Mouse (Mus musculus) adrenal gland, postnatal 4 days (tissue): ENCODE data around the gene Mef2d. TPM values are rescaled to one million over a fixed set of nuclear protein-coding genes. Genes with fewer than 3 reads are reported as not detected.

Source experiments
- DNase-seq, 2 experiments: peaks; one replicate each; pipeline ENCODE4 v3.0.0; 2021 to 2022; ENCODE audit warnings: low spot score in 2 of 2, mixed read lengths in 2 of 2
- long read RNA-seq, 2 experiments: library from polyadenylated mRNA; stranded (forward); transcript quantifications; one replicate each; pipeline ENCODE4 v2.0.0; 2021
- total RNA-seq, 2 experiments: library from RNA; stranded (reverse); gene quantifications; 2 replicates each; pipeline ENCODE4 v1.2.3; 2021

The Mef2d gene
- 10 to 100 TPM; 90.0 to 92.1 TPM for total RNA-seq
- long read RNA-seq, experiment 1, full-length matches to known transcripts, result 5 of 24 reads
- long read RNA-seq, experiment 1, partial matches to known transcripts, result 13 of 24 reads
- long read RNA-seq, experiment 1, other reads (novel, unspliced or antisense), result 6 of 24 reads
- long read RNA-seq, experiment 2, full-length matches to known transcripts, result 2 of 44 reads
- long read RNA-seq, experiment 2, partial matches to known transcripts, result 6 of 44 reads
- long read RNA-seq, experiment 2, other reads (novel, unspliced or antisense), result 36 of 44 reads

- peak; percentile 94 to 96 for DNase-seq
Observed at GRCm38 (mm10) chr3:88141787-88142523, at the start of gene Mef2d. Mef2d (plus strand) TSS chr3:88142372.

GRCm38 (mm10) chr3:88094126-88094525 is 48.0 kb upstream of the Mef2d start:
- DNase-seq, result no peak

GRCm38 (mm10) chr3:88097666-88098065 is 44.5 kb upstream of the Mef2d start:
- no peak for DNase-seq

- no peak for DNase-seq
Observed at GRCm38 (mm10) chr3:88100251-88100650, 41.9 kb upstream of the Mef2d start.

DNA sequence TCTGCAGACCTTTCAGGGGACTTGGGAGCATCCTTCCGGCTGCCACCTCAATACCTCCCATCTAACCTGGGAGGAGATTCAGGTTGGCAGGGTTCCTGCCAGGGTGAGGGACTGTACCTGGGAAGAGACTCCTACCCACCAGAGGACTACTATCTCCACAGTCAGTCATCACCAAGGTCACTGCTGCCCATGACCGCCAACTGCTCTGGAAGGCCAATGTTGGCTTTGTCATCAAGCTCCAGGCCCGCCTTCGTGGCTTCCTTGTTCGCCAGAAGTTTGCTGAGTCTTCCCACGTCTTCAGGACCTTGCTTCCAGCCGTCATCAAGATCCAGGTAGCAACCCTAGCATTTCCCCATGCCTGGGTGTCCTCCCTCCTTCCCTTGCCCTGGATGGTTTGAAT is 40.4 kb upstream of the Mef2d start:
- DNase-seq, result no peak

- DNase-seq, result no peak
Observed at GRCm38 (mm10) chr3:88102196-88102595, 40.0 kb upstream of the Mef2d start.

- no peak for DNase-seq
Observed at GRCm38 (mm10) chr3:88102611-88103010, 39.6 kb upstream of the Mef2d start.

GRCm38 (mm10) chr3:88106126-88106525 is 36.0 kb upstream of the Mef2d start:
- no peak for DNase-seq

- no peak for DNase-seq
Observed at GRCm38 (mm10) chr3:88109126-88109525, 33.0 kb upstream of the Mef2d start.

GRCm38 (mm10) chr3:88114396-88114795 is 27.8 kb upstream of the Mef2d start:
- no peak for DNase-seq

GRCm38 (mm10) chr3:88120117-88120651 is 22.0 kb upstream of the Mef2d start:
- no peak for DNase-seq

GRCm38 (mm10) chr3:88121164-88122131 is 20.7 kb upstream of the Mef2d start:
- no peak for DNase-seq

DNA sequence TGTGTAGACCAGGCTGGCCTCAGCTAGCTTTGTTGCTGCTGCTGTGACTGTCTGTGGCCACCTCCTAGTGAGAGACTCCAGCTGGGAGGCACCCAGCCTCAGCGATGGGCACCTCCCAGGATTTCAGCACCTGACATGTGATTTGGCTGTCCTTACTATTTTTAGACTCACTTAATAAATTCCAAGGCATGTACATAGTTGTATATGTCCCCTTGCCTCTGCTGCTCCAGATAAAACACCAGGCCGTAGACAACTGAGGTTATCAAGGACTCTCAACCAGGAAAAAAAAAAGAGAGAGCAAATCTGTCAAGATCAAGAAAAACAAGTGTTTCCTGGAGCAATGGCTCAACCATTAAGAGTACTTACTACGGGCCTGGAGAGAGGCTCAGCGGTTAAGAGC is 17.0 kb upstream of the Mef2d start:
- DNase-seq, result no peak

- no peak for DNase-seq
Observed at GRCm38 (mm10) chr3:88126181-88126580, 16.0 kb upstream of the Mef2d start.

DNA sequence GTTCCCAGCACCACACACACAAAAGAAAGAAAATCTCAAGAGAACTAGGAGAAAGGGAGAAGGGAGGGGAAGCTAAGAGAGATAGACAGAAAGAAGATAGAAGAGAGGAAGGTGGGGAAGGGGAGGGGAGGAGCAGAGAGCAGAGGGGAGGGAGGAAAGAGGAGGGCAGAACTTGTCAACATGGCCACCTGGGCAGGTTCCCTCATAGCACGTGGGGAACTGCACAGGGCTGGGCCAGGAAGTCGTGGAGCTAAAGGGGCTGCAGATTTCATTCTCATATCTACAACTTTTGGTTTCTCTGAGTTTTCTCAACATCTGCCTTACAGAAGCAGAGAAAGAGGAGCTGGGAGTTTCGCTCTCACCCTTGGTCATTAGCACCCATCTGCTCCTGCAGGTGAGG is 14.5 kb upstream of the Mef2d start:
- no peak for DNase-seq

GRCm38 (mm10) chr3:88128056-88128455 is 14.1 kb upstream of the Mef2d start:
- DNase-seq, result no peak

DNA sequence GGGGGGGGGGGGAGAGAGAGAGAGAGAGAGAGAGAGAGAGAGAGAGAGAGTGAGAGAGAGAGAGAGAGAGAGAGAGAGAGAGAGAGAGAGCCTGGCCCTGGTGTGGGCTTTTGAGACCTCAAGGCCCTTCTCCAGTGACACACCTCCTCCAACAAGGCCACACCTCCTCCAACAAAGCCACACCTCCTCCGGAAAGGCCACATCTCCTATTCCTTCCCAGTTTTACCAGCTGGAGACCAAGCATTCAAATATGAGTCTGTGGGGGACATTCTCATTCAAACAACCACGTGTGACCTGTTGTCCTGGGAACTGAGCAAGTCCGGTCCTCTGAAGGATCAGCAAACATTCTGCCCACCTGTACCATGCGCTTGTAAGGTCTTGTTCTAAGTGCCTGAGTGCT is 13.2 kb upstream of the Mef2d start:
- DNase-seq, result no peak

GRCm38 (mm10) chr3:88131071-88131470 is 11.1 kb upstream of the Mef2d start:
- no peak for DNase-seq

- no peak for DNase-seq
Observed at GRCm38 (mm10) chr3:88132492-88132891, 9.7 kb upstream of the Mef2d start.

- DNase-seq, result no peak
Observed at GRCm38 (mm10) chr3:88133187-88133771, 8.9 kb upstream of the Mef2d start.

DNA sequence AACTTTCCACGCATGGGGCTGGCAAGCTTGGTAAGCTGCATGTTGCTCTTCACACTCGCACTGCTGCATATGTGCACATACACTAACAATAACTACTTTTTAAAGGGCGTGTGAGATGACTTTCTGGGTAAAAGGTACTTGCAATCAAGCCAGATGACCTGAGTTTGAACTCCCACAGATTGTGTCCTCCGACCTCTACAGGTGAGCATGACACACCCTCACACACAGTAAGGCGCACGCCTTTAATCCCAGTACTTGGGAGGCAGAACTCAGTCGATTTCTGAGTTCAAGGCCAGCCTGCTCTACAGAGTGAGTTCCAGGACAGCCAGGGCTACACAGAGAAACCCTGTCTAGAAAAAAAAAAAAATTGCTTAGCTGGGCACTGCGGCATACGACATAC is 5.8 kb upstream of the Mef2d start:
- no peak for DNase-seq
